Mouse (Mus musculus) kidney, adult 18-20 months (tissue): ENCODE data around the gene Ago1.

Experiments
- DNase-seq: peaks from one replicate; pipeline ENCODE4 v3.0.0; 2021

Ago1 gene

GRCm38 (mm10) chr4:126469334-126469733, 951 bp upstream of the Ago1 start:
- no peak for DNase-seq

GRCm38 (mm10) chr4:126468925-126469324, 542 bp upstream of the Ago1 start:
- no peak for DNase-seq

GRCm38 (mm10) chr4:126467721-126468284, 580 bp downstream of the Ago1 start:
- DNase-seq: peak; percentile 67

GRCm38 (mm10) chr4:126466251-126466750, 2.1 kb downstream of the Ago1 start:
- no peak for DNase-seq

GRCm38 (mm10) chr4:126465843-126466242, 2.5 kb downstream of the Ago1 start:
- no peak for DNase-seq

- no peak for DNase-seq
These were observed 3.5 kb downstream of the Ago1 start for GRCm38 (mm10) chr4:126464892-126465235.

- DNase-seq: no peak
These were observed 4.0 kb downstream of the Ago1 start for GRCm38 (mm10) chr4:126464189-126464891.

- DNase-seq: no peak
These were observed 12.9 kb downstream of the Ago1 start for GRCm38 (mm10) chr4:126455441-126455840.

- DNase-seq: no peak
These were observed 13.7 kb downstream of the Ago1 start for GRCm38 (mm10) chr4:126454547-126455254.

- no peak for DNase-seq
These were observed 18.1 kb downstream of the Ago1 start for GRCm38 (mm10) chr4:126450268-126450667.

GRCm38 (mm10) chr4:126447126-126447525, 21.3 kb downstream of the Ago1 start:
- no peak for DNase-seq

GRCm38 (mm10) chr4:126444528-126444927, 23.9 kb downstream of the Ago1 start:
- DNase-seq: no peak

GRCm38 (mm10) chr4:126438261-126438660, 30.1 kb downstream of the Ago1 start:
- no peak for DNase-seq

GRCm38 (mm10) chr4:126436268-126436667, 32.1 kb downstream of the Ago1 start:
- DNase-seq: no peak

GRCm38 (mm10) chr4:126434094-126434493, 34.3 kb downstream of the Ago1 start:
- DNase-seq: no peak

- no peak for DNase-seq
These were observed 35.2 kb downstream of the Ago1 start for GRCm38 (mm10) chr4:126433175-126433574.

- DNase-seq: no peak
These were observed 36.6 kb downstream of the Ago1 start for GRCm38 (mm10) chr4:126431746-126432145.

GRCm38 (mm10) chr4:126429347-126430079, 38.9 kb downstream of the Ago1 start, which contains the start of gene Ago3:
Gene Ago3, minus strand, starts transcription at chr4:126429556.
- DNase-seq: peak; percentile 94

- no peak for DNase-seq
These were observed 39.6 kb downstream of the Ago1 start for GRCm38 (mm10) chr4:126428682-126429346.

- no peak for DNase-seq
These were observed 44.5 kb downstream of the Ago1 start for GRCm38 (mm10) chr4:126423866-126424265.

GRCm38 (mm10) chr4:126415707-126416106, 52.7 kb downstream of the Ago1 start:
- no peak for DNase-seq

- DNase-seq: no peak
These were observed 55.9 kb downstream of the Ago1 start for GRCm38 (mm10) chr4:126412526-126412925.
